Mouse (Mus musculus) lung, postnatal 0 days (tissue): ENCODE results near the gene Hoxb6. TPM values are rescaled to one million over a fixed set of nuclear protein-coding genes. Genes with fewer than 3 reads are reported as not detected.
A peak's percentile ranks its signal among the peaks of the same experiment; 100 is the strongest.

Experiments used
- ATAC-seq: fragments of 200-750 bp; cut with Nextera tagmentation; 2 replicates; pipeline ENCODE4 v1.8.0; 2017; ENCODE audit warnings: moderate library complexity
- DNase-seq: peaks from one replicate; pipeline ENCODE4 v3.0.0-alpha.2; 2016; ENCODE audit warnings: low spot score
- H3K27ac ChIP-seq: fragments of 300-500 bp; sonication (generic); 2 replicates; pipeline ENCODE4 v1.5.1; 2014; ENCODE audit warnings: antibody characterized with exemption, mild to moderate bottlenecking, low read length, mixed read lengths
- H3K27me3 ChIP-seq: fragments of 300-500 bp; sonication (generic); replicated peaks from 2 replicates; pipeline ENCODE4 v1.6.1; 2014; ENCODE audit warnings: low read length, mixed read lengths; ENCODE audit not compliant: insufficient read depth
- H3K36me3 ChIP-seq: fragments of 300-500 bp; sonication (generic); 2 replicates; pipeline ENCODE4 v1.6.1; 2014; ENCODE audit warnings: low read length, mixed read lengths; ENCODE audit not compliant: insufficient read depth
- H3K4me1 ChIP-seq: fragments of 300-500 bp; sonication (generic); 2 replicates; pipeline ENCODE4 v1.6.1; 2014; ENCODE audit warnings: antibody characterized with exemption, low read depth, low read length, mixed read lengths; ENCODE audit not compliant: insufficient read depth
- H3K4me2 ChIP-seq: fragments of 300-500 bp; sonication (generic); replicated peaks from 2 replicates; pipeline ENCODE4 v1.6.1; 2014; ENCODE audit warnings: low read depth, mild to moderate bottlenecking, low read length, moderate library complexity, mixed read lengths
- H3K4me3 ChIP-seq: fragments of 300-500 bp; sonication (generic); 2 replicates; pipeline ENCODE4 v1.5.1; 2014; ENCODE audit warnings: low read depth, low read length
- H3K9ac ChIP-seq: fragments of 300-500 bp; sonication (generic); replicated peaks from 2 replicates; pipeline ENCODE4 v1.6.1; 2014; ENCODE audit warnings: low read depth, mild to moderate bottlenecking
- H3K9me3 ChIP-seq: fragments of 300-500 bp; sonication (generic); 2 replicates; pipeline ENCODE4 v1.6.1; 2016; ENCODE audit warnings: low read length, mixed read lengths
- CTCF ChIP-seq: IDR thresholded peaks from 2 replicates; pipeline ENCODE4 v1.5.1; 2016; ENCODE audit warnings: antibody characterized with exemption, mild to moderate bottlenecking
- EP300 ChIP-seq: IDR thresholded peaks from 2 replicates; pipeline ENCODE4 v1.6.1; 2016; ENCODE audit warnings: antibody characterized with exemption, mild to moderate bottlenecking, control low read depth
- WGBS: fragments of 180-500 bp; shearing (Covaris S2); extraction: QIAGEN DNeasy Blood & Tissue Kit; methylation state at CpG from one replicate; pipeline ENCODE4 v1.1.7; 2014; 5-methylcytosine and 5-hydroxymethylcytosine counted together
- polyA plus RNA-seq: library from polyadenylated mRNA; unstranded; fragments of >200 nt; fragmentation: Nextera tagmentation; extraction: Ambion mirVana; gene quantifications from 2 replicates; pipeline ENCODE4 v1.2.1, GENCODE M21; 2015

Gene Hoxb6
- polyA plus RNA-seq, 1 experiment from 2014 or later = 7.4 TPM

- TF ChIP-seq EP300 (no peak), CTCF (0 out of 2 replicates have a peak, but pooled peaks have one; percentile 6)
- Histone ChIP-seq H3K36me3 (no peaks in the 10 kb centered on the region), H3K9me3 (no peaks in the 10 kb centered on the region), H3K27me3 (peaks cover 69% of the 10 kb centered on the region), H3K4me2 (peak overlapping the region; percentile 61), H3K27ac (0 out of 2 replicates have a peak overlapping the region, but pooled peaks have one; percentile 15), H3K9ac (peak overlapping the region; percentile 45), H3K4me1 (no peaks in the 10 kb centered on the region), H3K4me3 (peak overlapping the region; percentile 46)
- under 1% methylated on average over 66 of the region's 66 CpGs for WGBS
- peak; percentile 66 for DNase-seq
- peak; percentile 19 for ATAC-seq
These were observed 6.8 kb downstream of the Hoxb6 start for GRCm38 (mm10) chr11:96298895-96299667.

GRCm38 (mm10) chr11:96299781-96300180 lies 7.5 kb downstream of the Hoxb6 start:
- H3K4me3 ChIP-seq = peak overlapping the region; percentile 46
- H3K9me3 ChIP-seq = no peaks in the 10 kb centered on the region
- no peaks in the 10 kb centered on the region for H3K36me3 ChIP-seq
- H3K27me3 ChIP-seq = peaks cover 63% of the 10 kb centered on the region
- no peak for DNase-seq
- peak overlapping the region; percentile 61 for H3K4me2 ChIP-seq
- TF ChIP-seq EP300 (no peak), CTCF (no peak)
- no peak for ATAC-seq
- H3K9ac ChIP-seq = 0 out of 2 replicates have a peak overlapping the region, but pooled peaks have one; percentile 45
- 0% methylated on average over 9 of the region's 9 CpGs for WGBS
- H3K27ac ChIP-seq = 0 out of 2 replicates have a peak overlapping the region, but pooled peaks have one; percentile 15
- H3K4me1 ChIP-seq = no peaks in the 10 kb centered on the region

GRCm38 (mm10) chr11:96300354-96301063 lies 8.2 kb downstream of the Hoxb6 start:
- H3K4me2 ChIP-seq = peak overlapping the region; percentile 61

GRCm38 (mm10) chr11:96301064-96301431 lies 8.8 kb downstream of the Hoxb6 start:
- H3K9me3 ChIP-seq = no peaks in the 10 kb centered on the region
- TF ChIP-seq EP300 (no peak), CTCF (no peak)
- DNase-seq (no peak), ATAC-seq (no peak)
- peaks cover 52% of the 10 kb centered on the region for H3K27me3 ChIP-seq
- 31% methylated on average over 8 of the region's 10 CpGs for WGBS
- no peak overlapping the region for H3K27ac ChIP-seq
- no peak overlapping the region for H3K9ac ChIP-seq
- peak overlapping the region; percentile 46 for H3K4me3 ChIP-seq
- H3K4me2 ChIP-seq = peak overlapping the region; percentile 61
- H3K36me3 ChIP-seq = no peaks in the 10 kb centered on the region
- no peaks in the 10 kb centered on the region for H3K4me1 ChIP-seq

More at GRCm38 (mm10) chr11:96300354-96301063, 8.2 kb downstream of the Hoxb6 start:
- ATAC-seq (no peak), DNase-seq (peak; percentile 27)
- H3K36me3 ChIP-seq = no peaks in the 10 kb centered on the region
- 0 out of 2 replicates have a peak, but pooled peaks have one; percentile 15 for TF ChIP-seq CTCF
- TF ChIP-seq EP300 = no peak
- WGBS = 4% methylated on average over 28 of the region's 35 CpGs
- H3K4me1 ChIP-seq = no peaks in the 10 kb centered on the region
- H3K27ac ChIP-seq = no peak overlapping the region
- no peaks in the 10 kb centered on the region for H3K9me3 ChIP-seq
- no peak overlapping the region for H3K9ac ChIP-seq
- peaks cover 57% of the 10 kb centered on the region for H3K27me3 ChIP-seq
- peak overlapping the region; percentile 46 for H3K4me3 ChIP-seq

- H3K27ac ChIP-seq = no peak overlapping the region
- H3K4me1 ChIP-seq = no peaks in the 10 kb centered on the region
- ATAC-seq (peak; percentile 22; the same call in 1 of the 2 replicates), DNase-seq (peak; percentile 75)
- WGBS = 11% methylated on average over 15 of the region's 15 CpGs
- TF ChIP-seq CTCF (no peak), EP300 (no peak)
- peaks cover 44% of the 10 kb centered on the region for H3K27me3 ChIP-seq
- H3K36me3 ChIP-seq = no peaks in the 10 kb centered on the region
- no peaks in the 10 kb centered on the region for H3K9me3 ChIP-seq
- no peak overlapping the region for H3K9ac ChIP-seq
- H3K4me3 ChIP-seq = no peak overlapping the region
- H3K4me2 ChIP-seq = peak overlapping the region; percentile 30; the same call in 1 of the 2 replicates
These were observed 9.6 kb downstream of the Hoxb6 start for GRCm38 (mm10) chr11:96301837-96302236.
